Mouse (Mus musculus) midbrain, embryonic 11.5 days (tissue): ENCODE results near the gene Xpnpep3. TPM values are rescaled to one million over a fixed set of nuclear protein-coding genes. Genes with fewer than 3 reads are reported as not detected.

Source experiments
- ATAC-seq: fragments of 200-750 bp; cut with Nextera tagmentation; 2 replicates; pipeline ENCODE4 v1.8.0; 2017; ENCODE audit warnings: moderate TSS enrichment, moderate library complexity; ENCODE audit not compliant: low FRiP score
- DNase-seq: peaks from one replicate; pipeline ENCODE4 v3.0.0; 2015; ENCODE audit warnings: low spot score; ENCODE audit errors: missing footprints
- H3K27ac ChIP-seq: fragments of 300-500 bp; sonication (generic); 2 replicates; pipeline ENCODE4 v1.5.1; 2014; ENCODE audit warnings: low read depth, low read length
- H3K27me3 ChIP-seq: fragments of 300-500 bp; sonication (generic); 2 replicates; pipeline ENCODE4 v1.6.1; 2014; ENCODE audit warnings: mild to moderate bottlenecking, low read length, moderate library complexity, mixed read lengths; ENCODE audit not compliant: control insufficient read depth, insufficient read depth
- H3K36me3 ChIP-seq: fragments of 300-500 bp; sonication (generic); 2 replicates; pipeline ENCODE4 v1.6.1; 2014; ENCODE audit warnings: mild to moderate bottlenecking, low read length, moderate library complexity, mixed read lengths; ENCODE audit not compliant: control insufficient read depth, insufficient read depth
- H3K4me1 ChIP-seq: fragments of 300-500 bp; sonication (generic); 2 replicates; pipeline ENCODE4 v1.6.1; 2014; ENCODE audit warnings: low read length; ENCODE audit not compliant: control insufficient read depth, insufficient read depth
- H3K4me2 ChIP-seq: fragments of 300-500 bp; sonication (generic); 2 replicates; pipeline ENCODE4 v1.6.1; 2014; ENCODE audit warnings: mild to moderate bottlenecking, moderate library complexity
- H3K4me3 ChIP-seq: fragments of 300-500 bp; sonication (generic); 2 replicates; pipeline ENCODE4 v1.5.1; 2014; ENCODE audit warnings: low read depth, low read length
- H3K9ac ChIP-seq: fragments of 300-500 bp; sonication (generic); 2 replicates; pipeline ENCODE4 v1.6.1; 2014; ENCODE audit warnings: low read length
- H3K9me3 ChIP-seq: fragments of 300-500 bp; sonication (generic); 2 replicates; pipeline ENCODE4 v1.6.1; 2016; ENCODE audit warnings: low read length; ENCODE audit not compliant: control insufficient read depth
- WGBS: fragments of 180-500 bp; shearing (Covaris S2); extraction: QIAGEN DNeasy Blood & Tissue Kit; methylation state at CpG from one replicate; pipeline ENCODE4 v1.1.7; 2014; 5-methylcytosine and 5-hydroxymethylcytosine counted together
- polyA plus RNA-seq: library from polyadenylated mRNA; unstranded; fragments of >200 nt; fragmentation: Nextera tagmentation; extraction: Ambion mirVana; gene quantifications from 2 replicates; pipeline ENCODE4 v1.2.1, GENCODE M21; 2014

Gene Xpnpep3
- polyA plus RNA-seq = 6.0 and 7.0 TPM in 2 replicates

DNA sequence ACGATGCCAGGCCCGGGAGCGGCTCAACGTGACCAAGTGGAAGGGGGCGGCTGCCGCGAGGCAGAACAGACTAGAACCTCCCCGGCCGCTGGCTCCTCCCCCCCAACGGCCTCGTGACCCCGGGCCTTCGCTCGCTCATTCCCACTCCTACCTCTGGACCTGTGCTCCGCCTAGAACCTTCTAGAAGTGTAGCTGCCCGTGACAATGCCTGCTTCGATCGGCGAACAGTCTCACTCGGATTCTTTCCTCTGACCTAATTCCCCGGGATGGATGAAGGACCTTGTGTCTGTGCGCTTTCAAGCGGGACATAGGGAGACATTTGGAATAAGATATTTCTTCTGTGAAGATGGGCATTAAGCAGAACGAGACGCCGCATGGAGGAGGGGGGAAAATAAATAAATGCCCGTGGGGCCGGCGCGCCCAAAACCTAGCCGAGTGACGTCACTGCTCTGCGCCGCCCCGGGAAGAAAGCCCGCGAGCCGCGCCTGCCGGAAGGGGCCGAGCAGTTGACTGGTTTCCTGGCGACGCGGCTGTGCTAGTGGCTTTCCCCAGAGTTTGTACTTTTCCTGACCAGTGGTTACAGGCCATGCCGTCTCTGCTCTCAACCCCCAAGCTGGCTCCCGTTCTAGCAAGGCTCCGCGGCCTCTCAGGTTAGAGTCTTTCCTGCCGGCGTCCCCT lies at the start of gene Xpnpep3, which contains the start of gene St13:
Gene Xpnpep3 (plus strand): TSS at position 501 of the 678 bp plus-strand sequence.
Gene St13 (minus strand): TSS at position 440 of the 678 bp plus-strand sequence.
- H3K4me2 ChIP-seq = peak within 1 kb of the TSS; percentile 73
- peak within 1 kb of the TSS; percentile 66 for H3K4me3 ChIP-seq
- H3K36me3 ChIP-seq = no peaks in the 10 kb centered on the region
- under 1% methylated on average over 50 of the region's 50 CpGs for WGBS
- peak within 1 kb of the TSS; percentile 88 for H3K27ac ChIP-seq
- H3K9ac ChIP-seq = peak within 1 kb of the TSS; percentile 83
- DNase-seq (peak; percentile 99), ATAC-seq (peak; percentile 98)
- no peaks in the 10 kb centered on the region for H3K9me3 ChIP-seq
- no peaks in the 10 kb centered on the region for H3K27me3 ChIP-seq
- peaks cover 13% of the 10 kb centered on the region for H3K4me1 ChIP-seq

- H3K4me2 ChIP-seq = no peak overlapping the region
- DNase-seq (no peak), ATAC-seq (no peak)
- no peaks in the 10 kb centered on the region for H3K36me3 ChIP-seq
- no peak overlapping the region for H3K9ac ChIP-seq
- H3K27me3 ChIP-seq = no peaks in the 10 kb centered on the region
- WGBS = 87% methylated on average over 1 of the region's 1 CpGs
- no peak overlapping the region for H3K4me3 ChIP-seq
- H3K4me1 ChIP-seq = no peaks in the 10 kb centered on the region
- H3K9me3 ChIP-seq = no peaks in the 10 kb centered on the region
- no peak overlapping the region for H3K27ac ChIP-seq
These were observed 49.5 kb upstream of the Xpnpep3 start for GRCm38 (mm10) chr15:81350401-81350800.

GRCm38 (mm10) chr15:81352638-81353037 lies 47.3 kb upstream of the Xpnpep3 start:
- no peak overlapping the region for H3K9ac ChIP-seq
- DNase-seq (no peak), ATAC-seq (no peak)
- H3K27ac ChIP-seq = no peak overlapping the region
- H3K9me3 ChIP-seq = no peaks in the 10 kb centered on the region
- H3K4me2 ChIP-seq = no peak overlapping the region
- WGBS = 58% methylated on average over 1 of the region's 1 CpGs
- no peak overlapping the region for H3K4me3 ChIP-seq
- no peaks in the 10 kb centered on the region for H3K36me3 ChIP-seq
- peaks cover 2% of the 10 kb centered on the region; the same call in 1 of the 2 replicates for H3K4me1 ChIP-seq
- no peaks in the 10 kb centered on the region for H3K27me3 ChIP-seq

DNA sequence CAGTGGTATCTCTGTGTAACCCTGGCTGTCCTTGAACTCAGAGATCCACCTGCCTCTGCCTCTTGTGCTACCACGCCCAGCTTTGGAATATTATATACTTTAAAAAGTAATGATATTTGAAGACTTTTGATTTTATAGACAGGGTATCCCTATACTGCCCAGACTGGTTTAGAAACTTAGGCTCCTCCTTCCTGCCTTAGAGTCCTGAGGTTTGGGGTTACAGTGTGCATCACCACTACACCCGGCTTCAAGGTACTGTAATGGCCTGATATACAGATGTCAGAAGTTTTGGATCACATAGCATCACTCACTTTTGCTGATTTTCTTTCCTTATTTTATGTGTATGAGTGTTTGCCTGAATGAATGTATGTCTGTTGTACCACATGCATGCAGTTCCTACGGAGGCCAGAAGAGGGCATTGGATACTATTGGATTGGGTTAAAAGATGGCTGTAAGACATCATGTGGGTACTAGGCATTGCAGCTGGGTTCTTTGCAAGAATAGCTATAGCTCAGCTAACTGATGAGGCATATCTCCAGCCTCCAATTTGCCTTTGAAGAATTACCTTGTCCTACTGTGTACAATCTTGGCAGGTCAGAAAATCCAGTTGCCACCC lies 44.7 kb upstream of the Xpnpep3 start:
- Histone ChIP-seq H3K9me3 (no peaks in the 10 kb centered on the region), H3K36me3 (no peaks in the 10 kb centered on the region), H3K9ac (no peak overlapping the region), H3K4me1 (peaks cover 10% of the 10 kb centered on the region), H3K4me2 (no peak overlapping the region), H3K27me3 (no peaks in the 10 kb centered on the region), H3K27ac (no peak overlapping the region), H3K4me3 (no peak overlapping the region)
- ATAC-seq = no peak
- WGBS = 59% methylated on average over 3 of the region's 3 CpGs
- peak; percentile 90 for DNase-seq

DNA sequence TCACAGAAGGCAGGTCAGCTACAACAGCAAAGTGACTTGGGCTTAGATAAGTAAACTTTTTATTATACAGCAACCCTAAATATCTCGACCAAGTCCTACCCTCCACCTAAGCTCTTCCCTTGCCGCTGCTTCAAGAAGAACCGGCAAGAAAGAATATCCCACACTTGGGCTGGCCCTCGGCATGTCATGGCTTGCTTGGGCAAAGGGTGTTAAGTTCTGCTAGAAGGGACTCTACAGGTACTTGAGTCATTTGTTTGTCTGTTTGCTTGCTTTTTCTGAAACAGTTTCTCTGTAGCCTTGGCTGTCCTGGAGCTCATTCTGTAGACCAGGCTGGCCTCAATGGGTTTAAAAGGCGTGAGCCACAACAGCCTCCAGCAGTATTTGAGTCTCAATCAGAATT lies 43.0 kb upstream of the Xpnpep3 start:
- no peak for ATAC-seq
- no peaks in the 10 kb centered on the region for H3K9me3 ChIP-seq

DNA sequence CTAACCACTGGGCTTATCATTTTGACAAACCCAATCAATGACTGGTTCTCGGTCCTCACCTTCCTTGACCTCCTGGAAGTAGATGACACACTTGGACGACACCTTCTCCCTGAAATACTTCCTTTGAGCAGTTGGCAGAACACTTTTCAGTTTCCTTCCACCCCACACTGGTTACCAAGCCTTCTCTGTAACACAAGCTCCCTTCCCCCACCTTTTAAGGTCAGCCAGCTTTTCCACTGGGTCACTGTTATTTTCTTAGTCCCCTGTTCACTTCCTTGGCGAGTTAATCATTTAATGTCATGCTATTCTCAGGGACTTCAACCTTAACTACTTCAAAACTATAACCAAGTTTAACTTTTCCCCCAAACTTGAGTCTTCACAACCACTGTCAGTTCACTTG lies 41.0 kb upstream of the Xpnpep3 start:
- ATAC-seq (no peak), DNase-seq (no peak)
- Histone ChIP-seq H3K4me3 (no peak overlapping the region), H3K9me3 (no peaks in the 10 kb centered on the region), H3K9ac (no peak overlapping the region), H3K4me1 (peaks cover 10% of the 10 kb centered on the region), H3K36me3 (no peaks in the 10 kb centered on the region), H3K4me2 (no peak overlapping the region), H3K27ac (no peak overlapping the region), H3K27me3 (no peaks in the 10 kb centered on the region)
- WGBS = 89% methylated on average over 3 of the region's 3 CpGs

More for the DNA sequence above, 43.0 kb upstream of the Xpnpep3 start:
- no peak overlapping the region for H3K27ac ChIP-seq
- no peak overlapping the region for H3K9ac ChIP-seq
- no peak overlapping the region for H3K4me2 ChIP-seq
- DNase-seq = no peak
- no peaks in the 10 kb centered on the region for H3K27me3 ChIP-seq
- H3K36me3 ChIP-seq = no peaks in the 10 kb centered on the region
- WGBS = 50% methylated on average over 5 of the region's 5 CpGs
- H3K4me3 ChIP-seq = no peak overlapping the region
- peaks cover 10% of the 10 kb centered on the region for H3K4me1 ChIP-seq

DNA sequence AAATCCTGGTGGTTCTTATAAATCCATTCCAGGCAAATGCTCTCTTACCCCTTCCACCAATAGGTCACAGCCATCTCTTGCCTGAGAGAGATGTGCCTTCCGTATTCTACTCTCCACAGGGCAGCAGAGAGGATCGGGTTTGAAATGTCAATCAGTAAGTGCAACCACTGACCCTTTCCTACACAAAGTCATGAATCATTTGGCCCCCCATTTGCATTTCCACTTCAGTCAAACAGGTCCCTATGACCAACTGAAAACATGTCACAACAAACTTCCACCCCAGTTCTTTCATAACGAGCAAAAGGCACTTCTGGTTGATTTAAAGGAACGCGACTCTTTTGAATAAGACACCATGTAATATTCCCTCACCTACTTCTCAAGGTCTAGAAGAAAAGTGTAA lies 40.5 kb upstream of the Xpnpep3 start:
- H3K9me3 ChIP-seq = no peaks in the 10 kb centered on the region
- no peaks in the 10 kb centered on the region for H3K27me3 ChIP-seq
- DNase-seq = no peak
- H3K4me3 ChIP-seq = peak overlapping the region; percentile 68; the same call in 1 of the 2 replicates
- peak overlapping the region; percentile 72; the same call in 1 of the 2 replicates for H3K4me2 ChIP-seq
- peaks cover 10% of the 10 kb centered on the region for H3K4me1 ChIP-seq
- H3K36me3 ChIP-seq = no peaks in the 10 kb centered on the region
- no peak overlapping the region for H3K9ac ChIP-seq
- H3K27ac ChIP-seq = no peak overlapping the region
- ATAC-seq = no peak
- WGBS = 91% methylated on average over 5 of the region's 5 CpGs

GRCm38 (mm10) chr15:81360345-81361021 lies 39.5 kb upstream of the Xpnpep3 start, which contains the start of gene Slc25a17:
Slc25a17 (minus strand) TSS chr15:81360812.
- no peaks in the 10 kb centered on the region for H3K27me3 ChIP-seq
- DNase-seq = peak; percentile 98
- ATAC-seq = peak; percentile 99
- under 1% methylated on average over 30 of the region's 30 CpGs for WGBS
- H3K4me1 ChIP-seq = peaks cover 10% of the 10 kb centered on the region
- peak within 1 kb of the TSS; percentile 72 for H3K4me2 ChIP-seq
- peak within 1 kb of the TSS; percentile 78 for H3K9ac ChIP-seq
- H3K27ac ChIP-seq = peak within 1 kb of the TSS; percentile 37; the same call in 1 of the 2 replicates
- H3K4me3 ChIP-seq = peak within 1 kb of the TSS; percentile 68
- H3K9me3 ChIP-seq = no peaks in the 10 kb centered on the region
- no peaks in the 10 kb centered on the region for H3K36me3 ChIP-seq
